Mouse (Mus musculus): ENCODE measurements around the gene Fam186b. TPM values are rescaled to one million over a fixed set of nuclear protein-coding genes. Genes with fewer than 3 reads are reported as not detected.

Gene Fam186b
- polyA plus RNA-seq (2012; rRNA removed) = 0.58 and 0.78 TPM in 2 replicates

GRCm38 (mm10) chr15:99295484-99295981 lies at the start of gene Fam186b:
Gene Fam186b, minus strand, starts transcription at chr15:99295888.

GRCm38 (mm10) chr15:99294813-99295374 lies 794 bp downstream of the Fam186b start, which contains the start of gene Prpf40b:
Gene Prpf40b, plus strand, starts transcription at chr15:99295087.

GRCm38 (mm10) chr15:99251626-99252380 lies 43.9 kb downstream of the Fam186b start, which contains the start of gene Mcrs1:
Gene Mcrs1, minus strand, starts transcription at chr15:99251961.

GRCm38 (mm10) chr15:99224208-99224911 lies 71.3 kb downstream of the Fam186b start, which contains the start of gene Kcnh3:
Gene Kcnh3, plus strand, starts transcription at chr15:99224861.

Other genes starting within 250 kb of the Fam186b start
- 7.2 and 58.2 TPM in 2 replicates for gene Prph, start 240.7 kb downstream of the Fam186b start, polyA plus RNA-seq (2012; rRNA removed)
- 5.7 and 7.4 TPM in 2 replicates for gene Troap, start 221.3 kb downstream of the Fam186b start, polyA plus RNA-seq (2012; rRNA removed)
- gene C1ql4, start 208.1 kb downstream of the Fam186b start, polyA plus RNA-seq (2012; rRNA removed) = 4.2 and 4.5 TPM in 2 replicates
- 0.54 and 0.68 TPM in 2 replicates for gene Dnajc22, start 202.7 kb downstream of the Fam186b start, polyA plus RNA-seq (2012; rRNA removed)
- 37.9 and 39.9 TPM in 2 replicates for gene Spats2, start 170.0 kb downstream of the Fam186b start, polyA plus RNA-seq (2012; rRNA removed)
- gene Kcnh3, start 71.0 kb downstream of the Fam186b start, polyA plus RNA-seq (2012; rRNA removed) = 12.2 and 12.6 TPM in 2 replicates
- 142 and 145 TPM in 2 replicates for gene Mcrs1, start 43.9 kb downstream of the Fam186b start, polyA plus RNA-seq (2012; rRNA removed)
- gene Prpf40b, start 801 bp downstream of the Fam186b start, polyA plus RNA-seq (2012; rRNA removed) = 181 and 191 TPM in 2 replicates
- 21.3 and 22.4 TPM in 2 replicates for gene Fmnl3, start 74.6 kb upstream of the Fam186b start, polyA plus RNA-seq (2012; rRNA removed)
- 211 and 217 TPM in 2 replicates for gene Tmbim6, start 97.0 kb upstream of the Fam186b start, polyA plus RNA-seq (2012; rRNA removed)
- gene Nckap5l, start 161.9 kb upstream of the Fam186b start, polyA plus RNA-seq (2012; rRNA removed) = 15.9 and 17.0 TPM in 2 replicates
- 10.5 and 11.0 TPM in 2 replicates for gene Bcdin3d, start 178.8 kb upstream of the Fam186b start, polyA plus RNA-seq (2012; rRNA removed)
- gene Faim2, start 232.3 kb upstream of the Fam186b start, polyA plus RNA-seq (2012; rRNA removed) = 15.3 and 20.9 TPM in 2 replicates